Mouse (Mus musculus) small intestine, adult 2 months (tissue): ENCODE results near the gene Pomgnt1. TPM values are rescaled to one million over a fixed set of nuclear protein-coding genes. Genes with fewer than 3 reads are reported as not detected.

Source experiments
- H3K27ac ChIP-seq: fragments of 200-500 bp; 2 replicates; pipeline ENCODE4 v1.5.1; 2012; ENCODE audit warnings: low read depth, low read length, control low read depth, inconsistent platforms; ENCODE audit not compliant: insufficient read depth
- H3K27me3 ChIP-seq: fragments of 200-500 bp; 2 replicates; pipeline ENCODE4 v1.6.1; 2012; ENCODE audit warnings: mild to moderate bottlenecking, moderate library complexity, low read length, inconsistent platforms; ENCODE audit not compliant: control insufficient read depth, insufficient read depth
- H3K36me3 ChIP-seq: fragments of 200-500 bp; 2 replicates; pipeline ENCODE4 v1.6.1; 2012; ENCODE audit warnings: mild to moderate bottlenecking, low read length, control low read depth, inconsistent platforms; ENCODE audit not compliant: control insufficient read depth, insufficient read depth
- H3K4me1 ChIP-seq: fragments of 200-500 bp; 2 replicates; pipeline ENCODE4 v1.6.1; 2012; ENCODE audit warnings: low read length, inconsistent platforms, mixed read lengths; ENCODE audit not compliant: control insufficient read depth, insufficient read depth, insufficient read length
- H3K4me3 ChIP-seq: fragments of 200-500 bp; 2 replicates; pipeline ENCODE4 v1.5.1; 2012; ENCODE audit warnings: low read depth, mild to moderate bottlenecking, control low read depth, inconsistent platforms, low read length, moderate library complexity
- CTCF ChIP-seq: fragments of 200-500 bp; IDR thresholded peaks from 2 replicates; pipeline ENCODE4 v1.5.1; 2012; ENCODE audit warnings: low read depth, mild to moderate bottlenecking, control low read depth, inconsistent platforms, low read length, moderate library complexity, mixed read lengths; ENCODE audit not compliant: insufficient replicate concordance, insufficient read length; ENCODE audit errors: extremely low read depth
- POLR2A ChIP-seq: fragments of 200-500 bp; IDR thresholded peaks from 2 replicates; pipeline ENCODE4 v1.6.1; 2012; ENCODE audit warnings: low read depth, mild to moderate bottlenecking, control low read depth, inconsistent platforms, low read length, moderate library complexity
- WGBS: fragments of 180-500 bp; shearing (Covaris S2); methylation state at CpG from one replicate; pipeline ENCODE4 v1.1.7; 2018; 5-methylcytosine and 5-hydroxymethylcytosine counted together
- polyA plus RNA-seq: library from polyadenylated mRNA; depleted of rRNA; stranded (reverse); fragments of >200 nt; gene quantifications from 2 replicates; pipeline ENCODE4 v1.2.3, GENCODE M21; 2012

Gene Pomgnt1
- polyA plus RNA-seq, 1 experiment, result 10.5 TPM

- H3K36me3 ChIP-seq, result no peaks in the 10 kb centered on the region; the same call in 1 of the 2 replicates
These were observed 12.2 kb upstream of the Pomgnt1 start for GRCm38 (mm10) chr4:116111486-116111885.

GRCm38 (mm10) chr4:116122762-116123161, 878 bp upstream of the Pomgnt1 start:
- Histone ChIP-seq H3K4me3 (peak overlapping the region; percentile 85; the same call in 1 of the 2 replicates), H3K4me1 (peaks cover 7% of the 10 kb centered on the region; the same call in 1 of the 2 replicates), H3K27me3 (no peaks in the 10 kb centered on the region), H3K36me3 (no peaks in the 10 kb centered on the region), H3K27ac (no peak overlapping the region)
- TF ChIP-seq POLR2A (no peak), CTCF (no peak)
- 3% methylated on average over 1 of the region's 1 CpGs for WGBS

More at GRCm38 (mm10) chr4:116111486-116111885, 12.2 kb upstream of the Pomgnt1 start:
- WGBS, result 91% methylated on average over 2 of the region's 2 CpGs
- TF ChIP-seq CTCF (no peak), POLR2A (no peak)
- H3K4me3 ChIP-seq, result no peak overlapping the region
- no peaks in the 10 kb centered on the region for H3K27me3 ChIP-seq
- H3K4me1 ChIP-seq, result peaks cover 3% of the 10 kb centered on the region; the same call in 1 of the 2 replicates
- H3K27ac ChIP-seq, result no peak overlapping the region

- H3K36me3 ChIP-seq, result no peaks in the 10 kb centered on the region
- peaks cover 7% of the 10 kb centered on the region; the same call in 1 of the 2 replicates for H3K4me1 ChIP-seq
- no peak overlapping the region for H3K27ac ChIP-seq
- H3K27me3 ChIP-seq, result no peaks in the 10 kb centered on the region
- H3K4me3 ChIP-seq, result no peak overlapping the region
- 68% methylated on average over 4 of the region's 4 CpGs for WGBS
- no peak for TF ChIP-seq POLR2A
- no peak for TF ChIP-seq CTCF
These were observed 2.3 kb downstream of the Pomgnt1 start for GRCm38 (mm10) chr4:116125803-116126386.

- Histone ChIP-seq H3K4me1 (peaks cover 5% of the 10 kb centered on the region; the same call in 1 of the 2 replicates), H3K36me3 (no peaks in the 10 kb centered on the region), H3K27ac (no peak overlapping the region), H3K27me3 (no peaks in the 10 kb centered on the region), H3K4me3 (no peak overlapping the region)
- 91% methylated on average over 6 of the region's 6 CpGs for WGBS
- TF ChIP-seq CTCF, result no peak
- TF ChIP-seq POLR2A, result no peak
These were observed 4.3 kb downstream of the Pomgnt1 start for GRCm38 (mm10) chr4:116127956-116128355.

- Histone ChIP-seq H3K4me3 (no peak overlapping the region), H3K27ac (no peak overlapping the region), H3K36me3 (no peaks in the 10 kb centered on the region), H3K27me3 (no peaks in the 10 kb centered on the region), H3K4me1 (no peaks in the 10 kb centered on the region)
- TF ChIP-seq POLR2A, result no peak
- no peak for TF ChIP-seq CTCF
- WGBS, result 46% methylated on average over 4 of the region's 4 CpGs
These were observed 9.5 kb downstream of the Pomgnt1 start for GRCm38 (mm10) chr4:116133126-116133525.

GRCm38 (mm10) chr4:116134990-116135389, 11.3 kb downstream of the Pomgnt1 start:
- no peak overlapping the region for H3K27ac ChIP-seq
- WGBS, result 39% methylated on average over 2 of the region's 2 CpGs
- TF ChIP-seq POLR2A, result no peak
- peak; percentile 42; the same call in 1 of the 2 replicates for TF ChIP-seq CTCF
- H3K4me3 ChIP-seq, result no peak overlapping the region
- H3K4me1 ChIP-seq, result no peaks in the 10 kb centered on the region
- H3K27me3 ChIP-seq, result no peaks in the 10 kb centered on the region
- H3K36me3 ChIP-seq, result no peaks in the 10 kb centered on the region

- Histone ChIP-seq H3K27ac (no peak overlapping the region), H3K4me1 (no peaks in the 10 kb centered on the region), H3K36me3 (no peaks in the 10 kb centered on the region), H3K4me3 (no peak overlapping the region), H3K27me3 (0 out of 2 replicates have a peak, but pooled peaks cover 3% of the 10 kb centered on the region)
- 70% methylated on average over 13 of the region's 13 CpGs for WGBS
- TF ChIP-seq CTCF, result no peak
- no peak for TF ChIP-seq POLR2A
These were observed 13.9 kb downstream of the Pomgnt1 start for GRCm38 (mm10) chr4:116137421-116137996.
